Mouse (Mus musculus) brain, embryonic 18.5 days (tissue): ENCODE results near the gene Ankrd13d.
"Not testable (repeated sequence)": the region's sequence is repeated elsewhere in the genome, so short reads cannot be mapped to it uniquely, and the experiment has no call there.

Experiments used
- DNase-seq: peaks from one replicate; pipeline ENCODE4 v3.0.0-alpha.2; 2012; ENCODE audit warnings: low read depth, low spot score

Ankrd13d gene

GRCm38 (mm10) chr19:4264171-4264780 is 18.7 kb downstream of the Ankrd13d start:
- DNase-seq, result no peak

- DNase-seq, result no peak
These were observed 19.2 kb downstream of the Ankrd13d start for GRCm38 (mm10) chr19:4263702-4264101.

- DNase-seq, result no peak
These were observed 20.2 kb downstream of the Ankrd13d start for GRCm38 (mm10) chr19:4262756-4263155.

GRCm38 (mm10) chr19:4261038-4261698 is 21.8 kb downstream of the Ankrd13d start:
- no peak for DNase-seq

GRCm38 (mm10) chr19:4257897-4258252 is 25.1 kb downstream of the Ankrd13d start:
- no peak for DNase-seq

GRCm38 (mm10) chr19:4257216-4257896 is 25.6 kb downstream of the Ankrd13d start:
- peak; percentile 79 for DNase-seq

- no peak for DNase-seq
These were observed 27.3 kb downstream of the Ankrd13d start for GRCm38 (mm10) chr19:4255583-4256162.

DNA sequence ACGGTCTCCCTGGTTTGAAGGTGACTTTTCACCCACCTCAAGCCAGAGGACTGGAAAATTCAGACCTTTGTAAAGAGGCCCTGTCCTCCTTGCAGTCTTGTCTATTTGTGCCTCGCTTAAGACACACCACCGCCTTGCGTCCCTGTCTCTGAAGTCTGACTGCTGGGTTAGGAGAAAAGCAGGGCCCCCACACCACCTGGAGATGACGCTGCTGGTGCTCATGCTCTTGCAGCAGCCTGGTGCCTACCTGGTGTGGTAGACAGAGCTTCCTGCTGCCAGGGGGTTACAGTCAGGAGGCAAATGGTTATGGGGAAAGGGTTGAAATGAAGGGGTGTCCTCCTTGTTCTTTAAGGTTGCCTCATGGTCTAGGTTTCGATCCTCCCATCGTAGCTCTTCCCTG is 28.7 kb downstream of the Ankrd13d start:
- no peak for DNase-seq

GRCm38 (mm10) chr19:4248683-4249082 is 34.3 kb downstream of the Ankrd13d start:
- not testable (repeated sequence) for DNase-seq

- DNase-seq, result no peak
These were observed 35.9 kb downstream of the Ankrd13d start for GRCm38 (mm10) chr19:4247010-4247409.

- no peak for DNase-seq
These were observed 38.2 kb downstream of the Ankrd13d start for GRCm38 (mm10) chr19:4244775-4245174.

GRCm38 (mm10) chr19:4242416-4242815 is 40.5 kb downstream of the Ankrd13d start:
- no peak for DNase-seq

DNA sequence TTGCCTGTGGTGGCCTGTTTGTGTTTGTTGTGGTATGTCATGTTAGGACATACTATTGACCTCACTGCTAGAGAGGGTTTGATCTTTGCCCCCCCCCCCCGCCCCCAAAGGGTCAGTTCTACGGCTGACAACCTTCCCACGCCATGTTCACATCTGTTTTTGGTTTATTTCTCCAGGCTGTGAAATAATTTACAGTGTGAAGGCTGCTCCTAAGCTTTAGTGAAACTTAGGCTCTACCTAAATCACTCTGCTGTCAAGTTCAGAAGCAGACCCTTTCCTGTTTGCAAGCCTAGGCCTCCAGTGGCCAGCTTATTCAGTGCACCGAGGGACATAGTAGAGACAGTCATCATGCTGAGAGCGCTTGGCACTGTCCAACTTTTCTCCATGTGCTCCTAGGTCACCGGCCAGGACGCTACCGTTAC is 42.7 kb downstream of the Ankrd13d start:
- no peak for DNase-seq

DNA sequence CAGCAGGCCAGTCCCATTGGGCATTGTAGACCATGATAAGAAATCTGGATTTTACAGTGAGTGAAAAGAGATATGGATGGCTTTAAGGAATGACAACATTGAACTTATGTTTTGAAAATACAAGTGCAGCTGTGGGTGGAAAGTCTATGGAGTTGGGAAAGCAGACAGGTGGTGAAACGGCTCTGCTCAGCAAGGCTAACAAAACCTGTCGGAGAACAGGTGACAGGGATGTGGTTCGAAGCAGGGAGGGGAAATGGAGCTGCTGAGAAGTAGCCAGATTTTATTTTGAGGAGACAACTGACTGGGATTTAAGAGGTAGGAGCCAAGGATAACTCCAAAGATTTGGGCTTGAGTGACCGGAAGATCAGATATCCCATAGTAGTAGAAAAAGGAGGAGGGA is 48.4 kb downstream of the Ankrd13d start:
- DNase-seq, result no peak

DNA sequence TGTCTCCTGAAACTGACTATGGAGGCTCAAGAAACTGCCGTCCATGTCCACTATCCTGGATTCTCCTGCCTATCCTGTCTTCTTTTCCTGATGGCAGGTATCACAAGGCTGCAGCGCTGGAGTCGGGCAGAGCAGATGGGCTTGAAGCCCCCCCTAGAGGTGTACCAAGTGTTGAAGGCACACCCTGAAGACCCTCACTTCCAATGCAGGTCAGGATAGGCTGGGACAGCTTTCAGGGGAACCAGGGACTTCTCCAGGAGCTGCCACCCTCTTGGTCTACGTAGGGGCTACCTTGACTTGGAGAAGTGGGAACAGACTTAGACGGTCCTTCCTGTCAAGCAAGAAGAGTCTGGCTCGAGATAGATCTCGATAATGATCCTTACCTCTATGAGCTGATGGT is 50.3 kb downstream of the Ankrd13d start:
- no peak for DNase-seq

DNA sequence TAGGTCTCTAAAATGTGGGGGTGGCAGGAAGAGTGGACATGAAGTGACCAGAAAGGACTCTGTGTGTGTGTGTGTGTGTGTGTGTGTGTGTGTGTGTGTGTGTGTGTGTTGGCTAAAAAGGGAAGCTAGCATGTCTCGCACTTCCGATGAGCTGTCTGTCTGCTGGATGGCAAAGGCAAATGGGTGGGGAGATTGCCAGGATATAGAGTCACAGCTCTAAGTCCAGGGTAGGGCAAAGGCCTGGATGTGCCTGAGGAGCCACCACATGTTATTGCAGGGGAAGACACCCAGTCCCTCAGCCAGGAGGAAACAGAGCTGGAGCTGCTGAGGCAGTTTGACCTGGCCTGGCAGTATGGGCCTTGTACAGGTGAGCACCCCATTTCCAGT is 50.8 kb downstream of the Ankrd13d start:
- peak; percentile 1 for DNase-seq

GRCm38 (mm10) chr19:4231253-4232185 is 51.4 kb downstream of the Ankrd13d start, which contains the start of gene Pold4:
Gene Pold4 (plus strand): TSS chr19:4231899.
- peak; percentile 87 for DNase-seq

DNA sequence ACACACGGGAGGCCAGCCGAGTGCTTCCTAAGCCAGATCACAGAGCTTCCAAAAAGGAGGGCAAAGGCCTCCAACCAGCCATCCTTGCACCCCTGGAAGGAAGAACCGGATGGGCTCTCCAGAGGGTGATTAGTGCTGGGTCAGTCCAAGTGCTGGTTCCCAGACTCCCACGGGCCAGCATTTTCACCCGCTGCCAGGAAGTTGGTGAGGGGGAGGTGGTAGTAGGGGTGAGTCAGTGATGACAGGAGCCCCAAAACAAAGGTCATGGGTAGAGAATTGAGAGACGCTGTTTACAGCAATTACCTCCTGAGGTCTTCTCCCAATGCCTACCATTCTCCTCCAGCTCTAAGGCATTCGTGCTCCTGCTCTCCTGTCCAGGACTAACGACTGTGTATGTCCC is 52.5 kb downstream of the Ankrd13d start:
- no peak for DNase-seq

DNA sequence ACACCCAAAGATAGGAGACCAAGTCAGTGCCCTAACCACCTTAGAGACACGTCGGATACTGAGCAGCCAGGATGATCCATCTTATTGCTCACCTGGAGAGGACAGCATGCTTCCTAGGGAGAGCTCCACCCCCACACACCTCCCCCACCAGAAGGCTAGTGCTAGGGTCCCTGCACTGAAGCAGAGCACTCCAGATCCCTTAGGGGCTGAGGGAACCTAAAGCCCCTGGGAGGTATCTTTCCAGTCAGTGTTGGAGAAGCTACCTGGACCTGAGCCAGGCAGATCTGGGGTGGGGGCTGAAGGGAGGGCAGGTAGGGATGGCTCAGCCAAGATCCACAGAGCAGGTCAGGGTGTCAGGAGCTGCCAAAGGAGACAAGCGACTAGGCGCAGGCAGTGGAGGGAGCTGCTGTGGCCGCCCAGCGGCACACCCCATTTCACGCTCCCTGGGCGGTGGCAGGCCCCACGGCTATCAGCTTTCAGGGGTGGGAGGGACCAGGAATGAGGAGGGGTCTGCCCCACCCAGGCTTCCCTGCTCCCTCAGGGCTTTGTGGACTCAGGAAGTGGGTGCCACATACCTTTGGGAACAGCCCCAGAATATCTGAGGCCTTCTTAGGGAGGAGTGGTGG is 53.4 kb downstream of the Ankrd13d start:
- DNase-seq, result no peak

- DNase-seq, result no peak
These were observed 54.0 kb downstream of the Ankrd13d start for GRCm38 (mm10) chr19:4228891-4229290.
